Comparison of ENCODE assay signal across 20 mouse cellular contexts in genomic region chr17:5651551-5651950, GRCm38 (mm10).
"Had no signal": no experiment of that assay in that cellular context is flagged by ENCODE, and none has a peak within 500 bp of the region (broad histone marks: within the 10 kb centered on the region; RNA-seq: fewer than 3 reads in every experiment).

No protein-coding gene starts in this region.

- H3K9me3 ChIP-seq: megakaryocyte, embryonic 14.5 days; midbrain, embryonic 13.5 days; midbrain, embryonic 15.5 days; neural tube, embryonic 13.5 days; neural tube, embryonic 15.5 days had no signal

- H3K36me3 ChIP-seq: midbrain, embryonic 13.5 days; midbrain, embryonic 15.5 days; neural tube, embryonic 13.5 days; neural tube, embryonic 15.5 days had no signal

- ATAC-seq: midbrain, embryonic 13.5 days; midbrain, embryonic 15.5 days had no signal

- H3K4me2 ChIP-seq: lung, embryonic 14.5 days; midbrain, embryonic 11.5 days; midbrain, embryonic 13.5 days; midbrain, embryonic 15.5 days; neural tube, embryonic 13.5 days; neural tube, embryonic 15.5 days had no signal

- H3K4me1 ChIP-seq: midbrain, embryonic 13.5 days; midbrain, embryonic 15.5 days; neural tube, embryonic 13.5 days; neural tube, embryonic 15.5 days had no signal

- H3K27ac ChIP-seq: liver, embryonic 14.5 days; macrophage; midbrain, embryonic 13.5 days; midbrain, embryonic 15.5 days; neural tube, embryonic 13.5 days; neural tube, embryonic 15.5 days had no signal

- H3K4me3 ChIP-seq: megakaryocyte, embryonic 14.5 days; midbrain, embryonic 13.5 days; midbrain, embryonic 15.5 days; neural tube, embryonic 13.5 days; neural tube, embryonic 15.5 days had no signal

- H3K27me3 ChIP-seq: midbrain, embryonic 13.5 days; midbrain, embryonic 15.5 days; neural tube, embryonic 13.5 days; neural tube, embryonic 15.5 days had no signal

- DNase-seq: lung, adult 18-20 months; lung, embryonic 14.5 days; lung, postnatal 14 days; lung, postnatal 36 days; retina, postnatal 1 day; right cerebral cortex, adult 18-20 months; right cerebral cortex, postnatal 25 days; right cerebral cortex, postnatal 4 days; spleen, adult 18-20 months; thymus, adult 18-20 months; thymus, postnatal 14 days; thymus, postnatal 36 days had no signal

- H3K9ac ChIP-seq: liver, embryonic 14.5 days; lung, embryonic 14.5 days; midbrain, embryonic 13.5 days; midbrain, embryonic 15.5 days; neural tube, embryonic 13.5 days; neural tube, embryonic 15.5 days had no signal
